Mouse (Mus musculus) thymus, adult 2 months (tissue): ENCODE measurements around the gene Ell. TPM values are rescaled to one million over a fixed set of nuclear protein-coding genes. Genes with fewer than 3 reads are reported as not detected.

Experiments
- DNase-seq: peaks from one replicate; pipeline ENCODE4 v3.0.0; 2021
- H3K27ac ChIP-seq: fragments of 200-500 bp; 2 replicates; pipeline ENCODE4 v1.5.1; 2012; ENCODE audit warnings: low read length, control low read depth; ENCODE audit not compliant: control insufficient read depth, insufficient read depth
- H3K27me3 ChIP-seq: fragments of 200-500 bp; 2 replicates; pipeline ENCODE4 v1.6.1; 2012; ENCODE audit warnings: mild to moderate bottlenecking, low read length, moderate library complexity, mixed read lengths; ENCODE audit not compliant: control insufficient read depth, insufficient read depth
- H3K36me3 ChIP-seq: fragments of 200-500 bp; 2 replicates; pipeline ENCODE4 v1.6.1; 2012; ENCODE audit warnings: mild to moderate bottlenecking, low read length, moderate library complexity; ENCODE audit not compliant: control insufficient read depth, insufficient read depth
- H3K4me1 ChIP-seq: fragments of 200-500 bp; replicated peaks from 2 replicates; pipeline ENCODE4 v1.6.1; 2012; ENCODE audit warnings: low read length; ENCODE audit not compliant: control insufficient read depth, insufficient read depth
- H3K4me3 ChIP-seq: fragments of 200-500 bp; 2 replicates; pipeline ENCODE4 v1.5.1; 2012; ENCODE audit warnings: mild to moderate bottlenecking, low read length, control low read depth, moderate library complexity; ENCODE audit not compliant: control insufficient read depth, insufficient read depth
- CTCF ChIP-seq: fragments of 200-500 bp; IDR thresholded peaks from 2 replicates; pipeline ENCODE4 v1.5.1; 2012; ENCODE audit warnings: mild to moderate bottlenecking, control low read depth, low read length, moderate library complexity, borderline replicate concordance; ENCODE audit not compliant: control insufficient read depth, poor library complexity, insufficient read depth; ENCODE audit errors: extremely low read depth
- POLR2A ChIP-seq: fragments of 200-500 bp; IDR thresholded peaks from 2 replicates; pipeline ENCODE4 v1.6.1; 2012; ENCODE audit warnings: mild to moderate bottlenecking, low read length, control low read depth, moderate library complexity; ENCODE audit not compliant: control insufficient read depth, poor library complexity, insufficient read depth; ENCODE audit errors: extremely low read depth
- WGBS: fragments of 180-500 bp; shearing (Covaris S2); methylation state at CpG from one replicate; pipeline ENCODE4 v1.1.7; 2018; 5-methylcytosine and 5-hydroxymethylcytosine counted together
- polyA plus RNA-seq: library from polyadenylated mRNA; depleted of rRNA; stranded (reverse); fragments of >200 nt; gene quantifications from 2 replicates; pipeline ENCODE4 v1.2.3, GENCODE M21; 2012

Ell gene
- polyA plus RNA-seq, 1 experiment = 40.2 TPM

DNA sequence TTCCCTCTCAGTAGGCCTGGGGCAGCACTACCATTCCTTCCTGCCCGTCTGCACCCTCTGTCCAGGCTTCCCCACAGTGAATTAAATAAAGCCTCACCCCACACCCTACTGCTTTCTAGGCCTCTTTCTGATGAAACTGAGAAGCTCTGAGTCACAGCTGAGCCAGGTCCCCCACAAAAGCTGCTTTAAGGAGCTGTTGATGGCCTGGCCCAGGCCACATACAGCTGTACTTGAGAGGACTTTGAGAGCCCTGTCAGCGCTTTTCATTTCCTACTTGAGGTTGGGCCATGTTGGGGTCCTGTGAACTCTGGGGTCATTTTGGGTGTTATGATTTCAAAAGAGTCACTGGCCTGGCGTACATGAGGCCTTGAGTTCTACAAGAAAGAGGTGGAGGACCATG is 4.0 kb upstream of the Ell start:
- WGBS = 96% methylated on average over 3 of the region's 3 CpGs

GRCm38 (mm10) chr8:70535701-70536100 is 3.6 kb upstream of the Ell start:
- 98% methylated on average over 2 of the region's 2 CpGs for WGBS
- H3K27ac ChIP-seq = no peak overlapping the region
- H3K4me3 ChIP-seq = no peak overlapping the region
- H3K4me1 ChIP-seq = peaks cover 20% of the 10 kb centered on the region
- H3K27me3 ChIP-seq = no peaks in the 10 kb centered on the region
- TF ChIP-seq CTCF (no peak), POLR2A (no peak)
- peaks cover 21% of the 10 kb centered on the region for H3K36me3 ChIP-seq
- no peak for DNase-seq

More for the DNA sequence above, 4.0 kb upstream of the Ell start:
- Histone ChIP-seq H3K27me3 (no peaks in the 10 kb centered on the region), H3K4me3 (no peak overlapping the region), H3K36me3 (peaks cover 21% of the 10 kb centered on the region), H3K27ac (no peak overlapping the region), H3K4me1 (peaks cover 15% of the 10 kb centered on the region)
- no peak for TF ChIP-seq POLR2A
- TF ChIP-seq CTCF = no peak
- DNase-seq = no peak

GRCm38 (mm10) chr8:70538024-70538579 is 1.2 kb upstream of the Ell start:
- H3K36me3 ChIP-seq = peaks cover under 1% of the 10 kb centered on the region
- 26% methylated on average over 24 of the region's 24 CpGs for WGBS
- peaks cover 28% of the 10 kb centered on the region for H3K4me1 ChIP-seq
- DNase-seq = peak; percentile 39
- no peaks in the 10 kb centered on the region for H3K27me3 ChIP-seq
- TF ChIP-seq CTCF = no peak
- TF ChIP-seq POLR2A = no peak
- H3K27ac ChIP-seq = no peak overlapping the region; the same call in 1 of the 2 replicates
- peak overlapping the region; percentile 64 for H3K4me3 ChIP-seq

DNA sequence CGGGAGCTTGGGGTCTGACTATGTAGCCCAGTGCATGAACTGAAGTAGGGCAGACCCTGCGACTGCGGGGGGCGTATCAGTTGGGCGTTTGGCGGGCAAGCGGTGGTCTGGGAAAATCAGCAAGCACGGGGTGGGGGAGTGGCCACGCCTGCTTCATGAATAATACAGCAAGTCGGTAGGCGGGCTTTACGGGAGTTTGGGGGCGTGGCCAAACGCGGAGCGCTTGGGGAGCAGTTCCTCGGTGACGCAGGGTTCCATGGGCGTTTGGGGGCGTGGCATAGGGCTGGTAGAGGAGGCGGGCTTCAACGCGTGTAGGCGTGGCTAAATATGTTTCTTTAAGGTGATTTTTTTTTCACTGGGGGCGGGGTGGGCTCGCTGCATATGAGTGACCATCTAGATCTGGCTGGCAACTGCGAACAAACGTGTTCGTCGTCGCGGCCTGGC is 602 bp upstream of the Ell start:
- no peak for TF ChIP-seq CTCF
- TF ChIP-seq POLR2A = no peak; the same call in 1 of the 2 replicates
- DNase-seq = peak; percentile 100
- peaks cover 28% of the 10 kb centered on the region for H3K4me1 ChIP-seq

GRCm38 (mm10) chr8:70540013-70540506 is 803 bp downstream of the Ell start:
- WGBS = 4% methylated on average over 4 of the region's 4 CpGs
- peak overlapping the region; percentile 64 for H3K4me3 ChIP-seq
- peaks cover 28% of the 10 kb centered on the region for H3K4me1 ChIP-seq
- TF ChIP-seq POLR2A (no peak), CTCF (no peak)
- peak; percentile 17 for DNase-seq
- no peaks in the 10 kb centered on the region for H3K36me3 ChIP-seq
- no peaks in the 10 kb centered on the region for H3K27me3 ChIP-seq
- H3K27ac ChIP-seq = no peak overlapping the region

More for the DNA sequence above, 602 bp upstream of the Ell start:
- H3K27ac ChIP-seq = peak overlapping the region; percentile 69
- H3K27me3 ChIP-seq = no peaks in the 10 kb centered on the region
- under 1% methylated on average over 32 of the region's 32 CpGs for WGBS
- H3K36me3 ChIP-seq = no peaks in the 10 kb centered on the region; the same call in 1 of the 2 replicates
- peak overlapping the region; percentile 64 for H3K4me3 ChIP-seq

DNA sequence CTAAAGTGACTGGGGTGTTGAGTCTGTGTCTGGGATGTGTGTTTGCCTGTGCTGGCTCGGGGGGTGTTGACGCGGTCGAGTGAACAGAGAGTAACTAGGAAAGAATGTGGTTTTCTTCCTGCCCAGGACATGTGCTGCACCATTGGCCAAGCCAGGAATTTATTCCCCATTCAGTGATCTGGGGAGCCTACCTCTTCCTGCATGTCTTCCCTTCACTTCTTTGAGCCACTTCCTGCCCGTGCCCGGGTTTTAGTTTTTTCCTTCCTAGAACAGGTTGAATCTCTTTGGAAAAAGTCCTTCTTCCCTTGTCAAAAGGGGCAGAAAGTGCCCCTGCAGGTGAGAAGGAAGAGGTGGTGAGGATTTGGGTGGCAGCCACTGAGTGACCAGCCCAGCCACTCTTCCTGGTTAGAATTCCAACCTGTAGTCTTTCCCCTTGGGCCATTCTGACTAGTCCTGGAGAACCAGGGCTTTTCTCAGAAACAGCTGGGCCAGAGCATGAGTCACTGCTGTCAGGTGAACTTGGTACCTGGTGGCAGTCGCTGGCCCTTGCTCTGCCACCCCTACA is 1.3 kb downstream of the Ell start:
- Histone ChIP-seq H3K4me1 (peaks cover 28% of the 10 kb centered on the region), H3K4me3 (peak overlapping the region; percentile 64), H3K27ac (no peak overlapping the region), H3K27me3 (no peaks in the 10 kb centered on the region), H3K36me3 (no peaks in the 10 kb centered on the region)
- no peak for TF ChIP-seq POLR2A
- TF ChIP-seq CTCF = no peak
- no peak for DNase-seq
- 23% methylated on average over 7 of the region's 7 CpGs for WGBS

DNA sequence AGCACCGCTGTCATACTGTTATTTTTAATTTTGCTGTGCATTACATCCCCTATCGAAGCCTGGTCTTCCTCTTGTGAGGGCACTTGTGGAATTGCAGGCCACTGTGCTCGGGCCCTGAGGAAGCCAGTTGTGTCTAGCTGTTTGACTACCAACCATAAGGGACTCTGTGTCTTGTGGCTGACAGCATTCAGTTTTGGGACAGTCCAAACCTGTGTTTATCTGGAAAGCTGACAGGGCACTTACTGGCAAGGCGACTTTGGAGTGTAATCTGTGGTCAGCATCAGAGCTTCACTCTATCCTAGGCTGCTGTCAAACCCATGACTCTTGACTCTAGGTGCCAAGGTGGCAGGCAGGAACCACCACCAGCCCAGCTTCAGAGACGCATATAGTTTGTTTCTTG is 1.8 kb downstream of the Ell start:
- Histone ChIP-seq H3K27me3 (no peaks in the 10 kb centered on the region), H3K36me3 (no peaks in the 10 kb centered on the region), H3K4me3 (no peak overlapping the region), H3K4me1 (peaks cover 28% of the 10 kb centered on the region), H3K27ac (no peak overlapping the region)
- TF ChIP-seq CTCF = no peak
- TF ChIP-seq POLR2A = no peak
- WGBS = 71% methylated on average over 5 of the region's 5 CpGs
- DNase-seq = no peak
